Mouse (Mus musculus): Measurements from ENCODE around the gene Gm10300. TPM values are rescaled to one million over a fixed set of nuclear protein-coding genes. Genes with fewer than 3 reads are reported as not detected.

Gene Gm10300
- polyA plus RNA-seq, 1 experiment = 0.11 TPM

GRCm38 (mm10) chr4:132095043-132095442 lies 20.5 kb downstream of the Gm10300 start:
- Histone ChIP-seq H3K4me3 (ENCODE audit: extremely low read depth, insufficient read depth, insufficient read length) (no peak overlapping the region), H3K27me3 (ENCODE audit: control insufficient read depth, insufficient read depth, low read length) (no peaks in the 10 kb centered on the region), H3K4me1 (ENCODE audit: control insufficient read depth, insufficient read depth, insufficient read length) (no peaks in the 10 kb centered on the region), H3K27ac (ENCODE audit: insufficient read depth, low read length) (no peak overlapping the region), H3K36me3 (ENCODE audit: control insufficient read depth, insufficient read depth, low read length) (no peaks in the 10 kb centered on the region)
- WGBS = 89% methylated on average over 7 of the region's 7 CpGs
- DNase-seq (ENCODE audit: low read depth in 1 of 2, low spot score in 2 of 2) = no peak
- TF ChIP-seq CTCF (IDR thresholded peaks at IDR 0.05; ENCODE audit: extremely low read depth, insufficient read depth, insufficient read length, insufficient replicate concordance) (no peak), POLR2A (IDR thresholded peaks at IDR 0.05; ENCODE audit: low read depth, low read length) (no peak)

- Histone ChIP-seq H3K27me3 (ENCODE audit: control insufficient read depth, insufficient read depth, low read length) (no peaks in the 10 kb centered on the region), H3K27ac (ENCODE audit: insufficient read depth, low read length) (no peak overlapping the region), H3K4me3 (ENCODE audit: extremely low read depth, insufficient read depth, insufficient read length) (no peak overlapping the region), H3K36me3 (ENCODE audit: control insufficient read depth, insufficient read depth, low read length) (no peaks in the 10 kb centered on the region), H3K4me1 (ENCODE audit: control insufficient read depth, insufficient read depth, insufficient read length) (no peaks in the 10 kb centered on the region)
- 88% methylated on average over 5 of the region's 5 CpGs for WGBS
- TF ChIP-seq CTCF (IDR thresholded peaks at IDR 0.05; ENCODE audit: extremely low read depth, insufficient read depth, insufficient read length, insufficient replicate concordance) (no peak), POLR2A (IDR thresholded peaks at IDR 0.05; ENCODE audit: low read depth, low read length) (no peak)
- DNase-seq (ENCODE audit: low read depth in 1 of 2, low spot score in 2 of 2) = no peak
Measured at GRCm38 (mm10) chr4:132099548-132099947, 25.1 kb downstream of the Gm10300 start.

DNA sequence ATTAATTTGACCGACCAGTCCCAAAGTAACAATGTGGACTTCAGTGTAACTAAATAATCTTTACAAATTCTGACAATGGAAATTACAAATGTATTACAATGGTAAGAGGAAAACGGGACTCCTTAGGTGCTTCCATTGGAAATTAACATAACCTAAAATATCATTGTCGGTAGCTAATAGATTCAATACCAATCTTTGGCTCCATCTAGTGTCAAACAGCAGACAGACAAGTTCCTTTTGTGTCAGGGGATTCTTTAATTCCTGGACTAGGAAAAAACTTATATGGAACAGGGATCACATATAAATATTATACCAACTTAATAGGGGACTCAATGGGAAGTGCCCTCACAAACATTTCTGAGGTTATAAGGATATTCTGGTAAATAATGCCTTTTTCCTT lies 26.7 kb downstream of the Gm10300 start:
- H3K36me3 ChIP-seq (ENCODE audit: control insufficient read depth, insufficient read depth, low read length) = no peaks in the 10 kb centered on the region
- no peak for TF ChIP-seq POLR2A (IDR thresholded peaks at IDR 0.05; ENCODE audit: low read depth, low read length)
- no peak for TF ChIP-seq CTCF (IDR thresholded peaks at IDR 0.05; ENCODE audit: extremely low read depth, insufficient read depth, insufficient read length, insufficient replicate concordance)
- H3K4me1 ChIP-seq (ENCODE audit: control insufficient read depth, insufficient read depth, insufficient read length) = no peaks in the 10 kb centered on the region
- 43% methylated on average over 3 of the region's 3 CpGs for WGBS
- H3K27me3 ChIP-seq (ENCODE audit: control insufficient read depth, insufficient read depth, low read length) = no peaks in the 10 kb centered on the region
- H3K27ac ChIP-seq (ENCODE audit: insufficient read depth, low read length) = no peak overlapping the region
- H3K4me3 ChIP-seq (ENCODE audit: extremely low read depth, insufficient read depth, insufficient read length) = no peak overlapping the region
- no peak for DNase-seq (ENCODE audit: low read depth in 1 of 2, low spot score in 2 of 2)

DNA sequence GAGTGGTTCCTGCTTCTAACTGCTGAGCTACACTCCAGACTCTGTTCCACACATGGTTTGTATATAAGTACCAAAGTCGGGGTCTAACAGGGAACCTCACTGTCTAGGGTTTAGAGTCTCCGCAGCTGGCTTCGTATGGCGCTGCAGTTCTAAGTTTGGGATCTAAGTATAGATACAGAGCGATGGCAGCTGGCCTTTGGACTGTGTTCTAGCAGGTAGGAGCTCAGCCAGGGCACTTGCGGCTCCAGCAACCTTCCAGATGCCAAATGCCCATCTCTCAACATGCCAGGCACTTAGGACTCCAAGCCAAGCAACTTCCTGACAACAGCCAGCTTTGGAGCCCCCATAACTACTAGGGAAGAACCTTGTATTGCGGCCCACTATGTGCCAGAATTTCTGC lies 33.7 kb downstream of the Gm10300 start:
- no peaks in the 10 kb centered on the region; the same call in 1 of the 2 replicates for H3K27me3 ChIP-seq (ENCODE audit: control insufficient read depth, insufficient read depth, low read length)
- H3K27ac ChIP-seq (ENCODE audit: insufficient read depth, low read length) = no peak overlapping the region
- no peak for DNase-seq (ENCODE audit: low read depth in 1 of 2, low spot score in 2 of 2)
- no peaks in the 10 kb centered on the region for H3K36me3 ChIP-seq (ENCODE audit: control insufficient read depth, insufficient read depth, low read length)
- 88% methylated on average over 7 of the region's 7 CpGs for WGBS
- no peak overlapping the region for H3K4me3 ChIP-seq (ENCODE audit: extremely low read depth, insufficient read depth, insufficient read length)
- TF ChIP-seq POLR2A (IDR thresholded peaks at IDR 0.05; ENCODE audit: low read depth, low read length) = no peak
- TF ChIP-seq CTCF (IDR thresholded peaks at IDR 0.05; ENCODE audit: extremely low read depth, insufficient read depth, insufficient read length, insufficient replicate concordance) = no peak
- no peaks in the 10 kb centered on the region for H3K4me1 ChIP-seq (ENCODE audit: control insufficient read depth, insufficient read depth, insufficient read length)

DNA sequence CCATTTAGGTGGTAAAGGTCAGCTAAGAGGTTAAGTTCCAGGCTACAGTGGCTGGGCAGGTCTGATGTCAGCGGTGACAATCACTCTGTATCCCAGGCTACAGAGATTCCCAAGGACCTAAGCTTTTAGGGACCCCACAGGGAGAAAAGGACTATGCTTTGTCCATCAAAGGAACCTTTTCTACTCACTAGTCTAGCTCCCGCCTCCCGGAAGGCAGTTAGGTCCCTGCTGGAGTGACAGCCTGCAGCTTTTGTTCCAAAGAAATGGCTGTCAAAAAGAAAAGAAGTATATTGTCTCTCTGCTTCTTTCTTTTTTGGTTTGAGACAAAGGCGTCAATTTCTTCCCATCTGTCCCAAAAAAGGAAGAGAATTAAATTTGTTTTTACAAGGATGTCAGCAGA lies 36.7 kb downstream of the Gm10300 start:
- no peak for DNase-seq (ENCODE audit: low read depth in 1 of 2, low spot score in 2 of 2)
- peaks cover 3% of the 10 kb centered on the region; the same call in 1 of the 2 replicates for H3K4me1 ChIP-seq (ENCODE audit: control insufficient read depth, insufficient read depth, insufficient read length)
- 84% methylated on average over 4 of the region's 4 CpGs for WGBS
- H3K27ac ChIP-seq (ENCODE audit: insufficient read depth, low read length) = no peak overlapping the region
- no peak overlapping the region for H3K4me3 ChIP-seq (ENCODE audit: extremely low read depth, insufficient read depth, insufficient read length)
- H3K27me3 ChIP-seq (ENCODE audit: control insufficient read depth, insufficient read depth, low read length) = no peaks in the 10 kb centered on the region; the same call in 1 of the 2 replicates
- TF ChIP-seq CTCF (IDR thresholded peaks at IDR 0.05; ENCODE audit: extremely low read depth, insufficient read depth, insufficient read length, insufficient replicate concordance) (no peak), POLR2A (IDR thresholded peaks at IDR 0.05; ENCODE audit: low read depth, low read length) (no peak)
- H3K36me3 ChIP-seq (ENCODE audit: control insufficient read depth, insufficient read depth, low read length) = no peaks in the 10 kb centered on the region

DNA sequence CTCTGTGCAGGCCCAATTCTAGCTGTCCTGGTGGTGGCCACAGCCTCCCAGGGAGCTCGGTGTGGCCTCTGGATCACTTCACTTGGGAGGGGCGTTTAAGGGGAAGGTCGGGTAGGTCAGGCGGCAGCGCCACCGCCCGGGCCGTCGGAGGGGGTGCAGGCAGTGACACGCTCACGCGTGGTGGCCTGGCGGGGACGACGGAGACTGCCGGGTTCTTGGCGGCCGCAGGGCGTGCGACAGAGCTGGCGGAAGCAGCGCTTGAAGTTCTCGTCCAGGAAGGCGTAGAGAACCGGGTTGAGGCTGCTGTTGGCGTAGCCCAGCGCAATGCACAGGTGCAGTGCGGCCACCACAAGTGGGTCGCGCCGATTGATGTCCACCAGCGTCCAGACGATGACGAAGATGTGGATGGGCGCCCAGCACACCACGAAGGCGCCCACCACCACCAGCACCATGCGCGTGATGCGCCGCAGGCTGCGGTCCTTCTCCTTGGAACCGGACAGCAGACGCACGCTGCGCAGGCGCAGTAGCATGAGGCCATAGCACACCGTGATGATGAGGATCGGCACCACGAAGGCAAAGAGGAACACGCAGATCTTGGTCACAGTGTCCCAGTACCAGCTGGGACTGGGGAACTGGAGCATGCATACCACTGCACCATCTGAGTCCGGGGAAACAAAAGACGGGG lies 39.1 kb downstream of the Gm10300 start:
- H3K4me3 ChIP-seq (ENCODE audit: extremely low read depth, insufficient read depth, insufficient read length) = peak overlapping the region; percentile 27; the same call in 1 of the 2 replicates

DNA sequence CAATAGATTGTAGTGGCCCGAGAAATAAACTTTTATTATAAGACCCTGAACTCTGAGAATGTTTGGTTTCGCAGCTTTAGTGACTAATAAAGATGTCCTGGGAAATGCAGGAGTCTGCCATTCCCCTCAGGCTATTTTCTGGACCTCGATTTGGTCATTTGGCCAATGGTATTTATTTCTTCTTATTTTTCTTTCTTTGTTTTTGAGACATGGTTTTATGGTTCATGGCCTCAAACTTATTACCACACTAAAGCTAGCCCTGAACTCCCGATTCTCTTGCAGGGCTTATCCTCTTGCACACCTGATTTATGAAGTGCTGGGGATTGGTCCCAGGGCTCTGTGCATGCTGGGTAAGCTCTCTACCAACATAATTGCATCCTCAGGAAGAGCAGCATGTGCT lies 41.8 kb downstream of the Gm10300 start:
- no peak for TF ChIP-seq POLR2A (IDR thresholded peaks at IDR 0.05; ENCODE audit: low read depth, low read length)
- TF ChIP-seq CTCF (IDR thresholded peaks at IDR 0.05; ENCODE audit: extremely low read depth, insufficient read depth, insufficient read length, insufficient replicate concordance) = no peak
- Histone ChIP-seq H3K4me3 (ENCODE audit: extremely low read depth, insufficient read depth, insufficient read length) (no peak overlapping the region), H3K36me3 (ENCODE audit: control insufficient read depth, insufficient read depth, low read length) (no peaks in the 10 kb centered on the region), H3K4me1 (ENCODE audit: control insufficient read depth, insufficient read depth, insufficient read length) (peaks cover 3% of the 10 kb centered on the region; the same call in 1 of the 2 replicates), H3K27ac (ENCODE audit: insufficient read depth, low read length) (no peak overlapping the region), H3K27me3 (ENCODE audit: control insufficient read depth, insufficient read depth, low read length) (no peaks in the 10 kb centered on the region; the same call in 1 of the 2 replicates)
- DNase-seq (ENCODE audit: low read depth in 1 of 2, low spot score in 2 of 2) = no peak
- 79% methylated on average over 4 of the region's 4 CpGs for WGBS

More for the DNA sequence above, 39.1 kb downstream of the Gm10300 start:
- TF ChIP-seq CTCF (IDR thresholded peaks at IDR 0.05; ENCODE audit: extremely low read depth, insufficient read depth, insufficient read length, insufficient replicate concordance) (no peak), POLR2A (IDR thresholded peaks at IDR 0.05; ENCODE audit: low read depth, low read length) (no peak)
- H3K36me3 ChIP-seq (ENCODE audit: control insufficient read depth, insufficient read depth, low read length) = no peaks in the 10 kb centered on the region
- DNase-seq (ENCODE audit: low read depth in 1 of 2, low spot score in 2 of 2) = no peak
- no peaks in the 10 kb centered on the region; the same call in 1 of the 2 replicates for H3K27me3 ChIP-seq (ENCODE audit: control insufficient read depth, insufficient read depth, low read length)
- no peak overlapping the region for H3K27ac ChIP-seq (ENCODE audit: insufficient read depth, low read length)
- WGBS = 47% methylated on average over 53 of the region's 53 CpGs
- H3K4me1 ChIP-seq (ENCODE audit: control insufficient read depth, insufficient read depth, insufficient read length) = peaks cover 3% of the 10 kb centered on the region; the same call in 1 of the 2 replicates
